Mouse (Mus musculus) limb, embryonic 15.5 days (tissue): ENCODE results near the gene Dna2. TPM values are rescaled to one million over a fixed set of nuclear protein-coding genes. Genes with fewer than 3 reads are reported as not detected.
A peak's percentile ranks its signal among the peaks of the same experiment; 100 is the strongest.

Source experiments
- ATAC-seq: fragments of 200-750 bp; cut with Nextera tagmentation; 2 replicates; pipeline ENCODE4 v1.8.0; 2017; ENCODE audit warnings: low read depth, moderate TSS enrichment; ENCODE audit not compliant: insufficient number of reproducible peaks, low FRiP score, low TSS enrichment
- H3K27ac ChIP-seq: fragments of 300-500 bp; sonication (generic); 2 replicates; pipeline ENCODE4 v1.5.1; 2015; ENCODE audit warnings: moderate library complexity, mild to moderate bottlenecking, inconsistent platforms
- H3K27me3 ChIP-seq: fragments of 300-500 bp; sonication (generic); 2 replicates; pipeline ENCODE4 v1.6.1; 2015; ENCODE audit warnings: inconsistent platforms
- H3K36me3 ChIP-seq: fragments of 300-500 bp; sonication (generic); 2 replicates; pipeline ENCODE4 v1.6.1; 2015; ENCODE audit warnings: inconsistent platforms
- H3K4me1 ChIP-seq: fragments of 300-500 bp; sonication (generic); 2 replicates; pipeline ENCODE4 v1.6.1; 2015; ENCODE audit warnings: inconsistent platforms
- H3K4me2 ChIP-seq: fragments of 300-500 bp; sonication (generic); 2 replicates; pipeline ENCODE4 v1.6.1; 2015; ENCODE audit warnings: mild to moderate bottlenecking, inconsistent platforms
- H3K4me3 ChIP-seq: fragments of 300-500 bp; sonication (generic); 2 replicates; pipeline ENCODE4 v1.5.1; 2015; ENCODE audit warnings: mild to moderate bottlenecking, inconsistent platforms
- H3K9ac ChIP-seq: fragments of 300-500 bp; sonication (generic); 2 replicates; pipeline ENCODE4 v1.6.1; 2015; ENCODE audit warnings: inconsistent platforms
- H3K9me3 ChIP-seq: fragments of 300-500 bp; sonication (generic); 2 replicates; pipeline ENCODE4 v1.6.1; 2016; ENCODE audit warnings: inconsistent platforms
- WGBS: fragments of 180-500 bp; shearing (Covaris S2); methylation state at CpG from one replicate; pipeline ENCODE4 v1.1.7; 2015; 5-methylcytosine and 5-hydroxymethylcytosine counted together
- polyA plus RNA-seq: library from polyadenylated mRNA; unstranded; fragments of >200 nt; fragmentation: Nextera tagmentation; extraction: Ambion mirVana; gene quantifications from 2 replicates; pipeline ENCODE4 v1.2.1, GENCODE M21; 2015

Gene Dna2
- polyA plus RNA-seq, 1 experiment from 2014 or later, result 12.9 TPM

GRCm38 (mm10) chr10:62924096-62924635 is 22.7 kb upstream of the Dna2 start:
- ATAC-seq, result no peak
- Histone ChIP-seq H3K4me3 (no peak overlapping the region), H3K9me3 (no peaks in the 10 kb centered on the region), H3K27me3 (no peaks in the 10 kb centered on the region), H3K4me1 (peaks cover 14% of the 10 kb centered on the region), H3K9ac (no peak overlapping the region), H3K4me2 (no peak overlapping the region), H3K27ac (no peak overlapping the region), H3K36me3 (peaks cover 14% of the 10 kb centered on the region)
- WGBS, result 86% methylated on average over 4 of the region's 4 CpGs

- H3K9me3 ChIP-seq, result no peaks in the 10 kb centered on the region
- WGBS, result 90% methylated on average over 1 of the region's 1 CpGs
- no peaks in the 10 kb centered on the region for H3K27me3 ChIP-seq
- ATAC-seq, result no peak
- H3K4me3 ChIP-seq, result no peak overlapping the region
- H3K9ac ChIP-seq, result no peak overlapping the region
- H3K4me1 ChIP-seq, result no peaks in the 10 kb centered on the region
- peaks cover 53% of the 10 kb centered on the region for H3K36me3 ChIP-seq
- no peak overlapping the region for H3K4me2 ChIP-seq
- H3K27ac ChIP-seq, result no peak overlapping the region
Observed at GRCm38 (mm10) chr10:62932381-62932780, 14.4 kb upstream of the Dna2 start.

- WGBS, result 83% methylated on average over 10 of the region's 10 CpGs
- Histone ChIP-seq H3K4me1 (peaks cover 4% of the 10 kb centered on the region; the same call in 1 of the 2 replicates), H3K27ac (no peak overlapping the region), H3K27me3 (no peaks in the 10 kb centered on the region), H3K4me3 (no peak overlapping the region), H3K4me2 (no peak overlapping the region), H3K36me3 (peaks cover 30% of the 10 kb centered on the region), H3K9ac (no peak overlapping the region), H3K9me3 (no peaks in the 10 kb centered on the region)
- no peak for ATAC-seq
Observed at GRCm38 (mm10) chr10:62944975-62945580, 1.7 kb upstream of the Dna2 start.

DNA sequence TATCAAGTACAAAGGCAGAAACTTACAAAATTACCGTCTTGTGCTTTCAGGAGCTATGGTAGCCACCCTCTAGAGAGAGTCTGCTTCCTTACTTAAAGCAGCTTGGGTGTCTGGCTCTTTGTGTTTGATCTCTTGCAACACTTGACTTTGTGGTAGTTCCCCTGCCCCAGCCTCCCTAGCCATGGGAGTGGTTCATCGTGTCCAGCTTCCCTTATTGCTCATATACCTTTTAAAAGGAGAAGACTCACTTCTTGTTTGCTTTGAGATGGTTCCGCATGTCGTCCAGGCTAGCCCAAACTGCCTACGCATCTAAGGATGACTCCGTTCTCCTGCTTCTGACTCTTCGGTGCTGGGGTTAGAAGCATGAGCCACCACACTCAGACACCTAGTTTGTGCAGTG is 1.7 kb downstream of the Dna2 start:
- ATAC-seq, result no peak
- Histone ChIP-seq H3K4me3 (no peak overlapping the region), H3K9me3 (no peaks in the 10 kb centered on the region), H3K36me3 (peaks cover 18% of the 10 kb centered on the region; the same call in 1 of the 2 replicates), H3K27me3 (no peaks in the 10 kb centered on the region), H3K27ac (no peak overlapping the region), H3K9ac (no peak overlapping the region), H3K4me1 (peaks cover 4% of the 10 kb centered on the region; the same call in 1 of the 2 replicates), H3K4me2 (no peak overlapping the region)
- 96% methylated on average over 7 of the region's 7 CpGs for WGBS

GRCm38 (mm10) chr10:62963956-62964355 is 17.1 kb downstream of the Dna2 start:
- Histone ChIP-seq H3K27ac (no peak overlapping the region), H3K4me2 (no peak overlapping the region), H3K36me3 (peaks cover 72% of the 10 kb centered on the region), H3K4me1 (no peaks in the 10 kb centered on the region), H3K9me3 (no peaks in the 10 kb centered on the region), H3K9ac (no peak overlapping the region), H3K27me3 (no peaks in the 10 kb centered on the region), H3K4me3 (no peak overlapping the region)
- ATAC-seq, result no peak
- 91% methylated on average over 7 of the region's 7 CpGs for WGBS

DNA sequence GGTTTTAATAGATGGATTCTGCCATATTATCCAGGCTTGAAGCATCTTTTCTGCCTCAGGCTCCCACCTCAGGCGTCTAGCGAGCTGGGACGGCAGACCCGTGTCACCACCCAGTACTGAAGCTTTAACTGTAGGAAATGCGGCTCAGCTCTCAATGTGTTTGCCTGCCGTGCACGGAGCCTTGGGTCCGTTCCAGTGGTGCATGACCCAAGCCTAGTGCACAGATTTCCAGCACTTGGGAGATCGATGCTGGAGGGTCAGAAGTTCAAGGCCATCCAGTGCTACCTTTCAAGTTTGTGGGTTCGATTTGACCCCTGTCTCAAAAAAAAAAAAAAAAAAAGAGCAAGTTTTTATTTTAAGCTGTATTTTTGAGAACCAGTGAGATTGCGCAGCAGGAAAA is 19.0 kb downstream of the Dna2 start:
- no peak overlapping the region for H3K9ac ChIP-seq
- 92% methylated on average over 11 of the region's 11 CpGs for WGBS
- ATAC-seq, result no peak
- no peak overlapping the region for H3K4me2 ChIP-seq
- H3K27me3 ChIP-seq, result no peaks in the 10 kb centered on the region
- no peak overlapping the region for H3K4me3 ChIP-seq
- no peaks in the 10 kb centered on the region for H3K4me1 ChIP-seq
- H3K27ac ChIP-seq, result no peak overlapping the region
- peaks cover 70% of the 10 kb centered on the region for H3K36me3 ChIP-seq
- H3K9me3 ChIP-seq, result no peaks in the 10 kb centered on the region

DNA sequence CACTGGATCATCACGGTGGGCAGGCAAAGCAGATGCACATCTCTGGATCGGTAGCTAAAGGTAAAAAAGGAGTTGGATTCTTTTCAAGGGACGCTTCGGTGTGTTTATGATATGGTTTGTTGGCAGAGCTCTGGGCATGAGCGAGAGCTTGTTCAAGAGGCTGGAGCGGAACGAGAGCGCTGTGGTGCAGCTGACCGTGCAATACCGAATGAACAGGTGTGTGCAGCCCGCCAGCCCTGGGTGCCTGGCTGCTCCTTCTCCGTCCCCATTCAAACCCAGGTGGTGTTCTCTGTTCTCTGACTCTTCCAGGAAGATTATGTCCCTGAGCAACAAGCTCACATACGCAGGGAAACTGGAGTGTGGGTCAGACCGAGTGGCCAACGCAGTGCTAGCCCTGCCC is 19.5 kb downstream of the Dna2 start:
- Histone ChIP-seq H3K4me2 (no peak overlapping the region), H3K27me3 (no peaks in the 10 kb centered on the region), H3K9ac (no peak overlapping the region), H3K9me3 (no peaks in the 10 kb centered on the region), H3K27ac (no peak overlapping the region), H3K4me3 (no peak overlapping the region), H3K4me1 (no peaks in the 10 kb centered on the region), H3K36me3 (peaks cover 67% of the 10 kb centered on the region)
- 93% methylated on average over 15 of the region's 15 CpGs for WGBS
- ATAC-seq, result no peak

DNA sequence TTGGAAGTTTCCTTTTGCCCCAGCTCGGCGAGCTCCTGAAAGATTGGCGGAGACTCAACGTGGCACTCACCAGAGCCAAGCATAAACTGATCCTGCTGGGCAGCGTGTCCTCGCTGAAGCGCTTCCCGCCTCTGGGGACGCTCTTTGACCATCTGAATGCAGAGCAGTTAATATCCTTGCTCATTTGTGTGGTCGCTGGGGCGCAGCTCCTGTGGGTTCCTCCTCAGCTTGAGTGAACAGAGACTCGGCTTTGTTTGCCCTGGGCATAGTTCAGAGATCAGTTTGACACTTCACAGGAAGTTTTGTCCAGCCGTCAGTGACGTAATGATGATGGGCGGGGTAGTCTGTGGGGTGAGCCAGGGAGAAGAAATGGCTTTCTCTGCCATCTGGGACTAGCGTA is 25.0 kb downstream of the Dna2 start:
- Histone ChIP-seq H3K36me3 (peaks cover 49% of the 10 kb centered on the region), H3K27ac (no peak overlapping the region), H3K9me3 (no peaks in the 10 kb centered on the region), H3K4me1 (no peaks in the 10 kb centered on the region), H3K4me3 (no peak overlapping the region), H3K4me2 (no peak overlapping the region), H3K27me3 (no peaks in the 10 kb centered on the region), H3K9ac (no peak overlapping the region)
- no peak for ATAC-seq
- WGBS, result 81% methylated on average over 16 of the region's 16 CpGs

- no peaks in the 10 kb centered on the region for H3K9me3 ChIP-seq
- peak overlapping the region; percentile 68 for H3K4me2 ChIP-seq
- H3K4me1 ChIP-seq, result peaks cover 11% of the 10 kb centered on the region
- H3K4me3 ChIP-seq, result peak overlapping the region; percentile 72
- no peak overlapping the region for H3K27ac ChIP-seq
- WGBS, result 10% methylated on average over 10 of the region's 10 CpGs
- ATAC-seq, result no peak
- no peaks in the 10 kb centered on the region for H3K27me3 ChIP-seq
- H3K36me3 ChIP-seq, result peaks cover 22% of the 10 kb centered on the region
- H3K9ac ChIP-seq, result 0 out of 2 replicates have a peak overlapping the region, but pooled peaks have one; percentile 44
Observed at GRCm38 (mm10) chr10:62979667-62980038, 32.8 kb downstream of the Dna2 start.

DNA sequence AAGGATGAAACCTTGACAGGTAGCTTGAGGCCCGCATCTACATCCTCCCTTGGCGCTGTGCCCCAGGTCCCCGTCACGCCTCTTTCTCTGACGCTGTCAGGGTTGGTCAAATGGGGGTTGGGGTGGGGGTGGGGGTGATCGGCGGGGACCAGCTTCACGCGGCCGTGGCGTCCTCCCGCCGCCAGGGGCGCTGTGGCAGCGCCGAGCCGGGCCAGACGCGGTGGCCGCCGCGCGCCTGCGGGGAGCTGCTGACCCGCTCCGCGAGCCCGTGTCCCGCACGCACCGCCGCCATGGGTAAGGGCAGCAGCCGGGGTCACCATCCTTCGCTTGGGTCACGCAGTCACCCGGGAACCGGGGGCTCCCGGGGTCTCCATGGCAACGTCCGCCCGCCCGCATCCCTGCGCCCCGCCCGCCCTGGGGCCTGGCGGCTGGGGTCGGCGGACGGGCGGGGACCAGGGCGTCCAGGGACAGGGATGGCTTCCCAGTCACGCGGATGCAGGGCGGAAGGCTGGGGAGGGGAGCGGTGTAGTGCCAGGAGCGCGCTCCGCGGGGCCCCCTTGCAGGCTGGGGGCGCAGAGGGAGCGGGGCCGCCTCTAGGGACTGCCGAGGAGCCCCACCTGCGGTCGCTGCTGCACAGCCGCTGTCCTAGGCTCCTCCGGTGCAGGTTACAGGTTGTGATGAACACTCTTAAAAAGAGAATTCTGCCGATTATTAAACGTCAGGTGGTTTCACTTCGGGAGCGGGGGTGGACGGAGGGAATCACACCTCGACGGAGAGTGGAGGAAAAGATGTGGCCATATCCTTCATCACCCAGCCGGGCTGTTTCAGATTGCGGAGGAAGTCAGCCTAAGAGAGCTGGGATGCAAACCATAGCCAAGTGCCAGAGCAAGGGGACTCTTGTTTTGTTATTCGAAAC is 33.5 kb downstream of the Dna2 start, which contains the start of gene Rufy2:
Gene Rufy2, plus strand, starts transcription at position 185 of the 916 bp plus-strand sequence.
- Histone ChIP-seq H3K4me1 (peaks cover 11% of the 10 kb centered on the region), H3K36me3 (peaks cover 28% of the 10 kb centered on the region), H3K27ac (peak within 1 kb of the TSS; percentile 64), H3K27me3 (no peaks in the 10 kb centered on the region), H3K4me2 (peak within 1 kb of the TSS; percentile 68), H3K4me3 (peak within 1 kb of the TSS; percentile 72), H3K9me3 (no peaks in the 10 kb centered on the region), H3K9ac (peak within 1 kb of the TSS; percentile 83)
- ATAC-seq, result peak; percentile 85
- under 1% methylated on average over 77 of the region's 77 CpGs for WGBS

- H3K27ac ChIP-seq, result no peak overlapping the region
- H3K9me3 ChIP-seq, result no peaks in the 10 kb centered on the region
- ATAC-seq, result no peak
- H3K4me1 ChIP-seq, result peaks cover 11% of the 10 kb centered on the region
- no peaks in the 10 kb centered on the region for H3K27me3 ChIP-seq
- peaks cover 48% of the 10 kb centered on the region for H3K36me3 ChIP-seq
- no peak overlapping the region for H3K4me3 ChIP-seq
- 93% methylated on average over 11 of the region's 11 CpGs for WGBS
- H3K4me2 ChIP-seq, result no peak overlapping the region
- H3K9ac ChIP-seq, result no peak overlapping the region
Observed at GRCm38 (mm10) chr10:62984072-62984471, 37.2 kb downstream of the Dna2 start.

GRCm38 (mm10) chr10:62984495-62984894 is 37.7 kb downstream of the Dna2 start:
- no peak overlapping the region for H3K4me3 ChIP-seq
- 92% methylated on average over 6 of the region's 6 CpGs for WGBS
- no peak overlapping the region for H3K4me2 ChIP-seq
- peaks cover 48% of the 10 kb centered on the region for H3K36me3 ChIP-seq
- H3K4me1 ChIP-seq, result peaks cover 11% of the 10 kb centered on the region
- no peaks in the 10 kb centered on the region for H3K27me3 ChIP-seq
- no peak for ATAC-seq
- H3K27ac ChIP-seq, result no peak overlapping the region
- no peaks in the 10 kb centered on the region for H3K9me3 ChIP-seq
- no peak overlapping the region for H3K9ac ChIP-seq
